Mouse (Mus musculus) natural killer cell, adult 2 months (primary cell): Measurements from ENCODE around the gene Rpl23a.

Source experiments
- DNase-seq, 2 experiments: peaks; one replicate each; pipeline ENCODE4 v3.0.0; 2022; ENCODE audit warnings: low spot score in 2 of 2

Rpl23a gene

DNA sequence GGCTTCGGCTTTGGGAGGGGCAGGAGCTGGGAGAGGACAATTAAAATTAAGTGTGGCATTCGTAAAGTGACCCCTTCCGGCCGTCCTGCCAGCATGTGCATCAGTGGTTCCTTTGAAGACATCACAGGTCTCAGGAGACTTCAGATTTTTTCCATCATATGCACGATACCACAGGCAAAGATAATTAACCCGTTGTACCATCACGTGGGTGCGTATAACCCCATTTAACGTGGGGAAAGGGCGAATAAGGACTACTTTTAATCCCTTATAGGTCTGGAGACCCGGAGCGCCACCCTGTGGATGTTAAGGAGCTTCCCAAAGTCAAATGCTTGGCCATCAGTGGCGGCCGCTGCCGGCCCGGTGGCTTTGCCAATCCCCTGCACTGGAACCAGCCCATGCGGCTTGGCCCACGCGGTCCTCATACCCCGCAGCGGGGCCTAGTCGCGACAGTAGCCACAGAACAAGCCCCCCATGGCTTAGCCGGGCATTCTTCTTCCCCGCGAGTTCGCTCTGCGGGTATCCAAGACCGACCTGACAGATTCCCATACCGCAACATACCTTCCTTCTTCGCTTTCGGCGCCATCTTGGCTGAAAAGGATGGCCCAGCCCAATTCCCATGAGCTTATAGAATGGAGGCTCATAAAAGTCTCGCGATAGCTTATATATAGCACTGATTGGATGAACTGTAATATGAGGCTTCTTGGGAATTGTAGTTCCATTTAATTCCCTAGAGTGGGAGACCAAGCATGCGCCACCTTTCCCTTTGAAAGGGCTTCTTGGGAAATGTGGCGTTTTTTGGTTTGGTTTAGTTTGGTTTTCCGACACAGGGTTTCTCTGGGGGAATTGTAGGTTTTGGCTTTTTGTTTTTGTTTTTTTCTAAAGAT is at the start of gene Rpl23a:
Gene Rpl23a, minus strand, starts transcription at position 624 of the 884 bp plus-strand sequence.
- DNase-seq = peak; percentile 72 to 78

GRCm38 (mm10) chr11:78231518-78231917 is 48.1 kb upstream of the Rpl23a start:
- DNase-seq = no peak

- DNase-seq = no peak
These were observed 40.2 kb upstream of the Rpl23a start for GRCm38 (mm10) chr11:78223586-78223985.

GRCm38 (mm10) chr11:78215709-78216317 is 32.4 kb upstream of the Rpl23a start:
- DNase-seq = peak; percentile 9 to 12

- DNase-seq = peak; percentile 63 to 67
These were observed 29.9 kb upstream of the Rpl23a start for GRCm38 (mm10) chr11:78213086-78213817.

GRCm38 (mm10) chr11:78211513-78211912 is 28.1 kb upstream of the Rpl23a start:
- DNase-seq = no peak

- DNase-seq = no peak
These were observed 27.2 kb upstream of the Rpl23a start for GRCm38 (mm10) chr11:78210615-78211014.

DNA sequence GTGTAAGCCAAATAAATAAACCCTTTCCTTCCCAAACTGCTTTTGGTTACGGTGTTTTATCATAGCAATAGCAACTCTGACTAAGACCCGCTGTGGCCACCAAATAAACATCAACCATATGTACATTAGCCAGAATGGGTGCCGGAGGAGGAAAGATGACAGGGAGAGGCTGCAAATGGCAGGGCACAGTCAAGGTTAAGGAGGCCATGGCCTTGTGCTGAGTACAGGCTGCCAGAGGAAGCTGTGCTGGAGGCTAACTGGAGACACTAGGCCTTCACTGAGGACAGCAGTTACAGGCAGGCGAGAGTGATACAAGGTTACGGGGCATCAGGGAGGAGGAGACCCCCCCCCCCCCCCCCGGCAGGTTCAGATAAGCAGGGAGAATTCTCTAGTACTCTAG is 26.5 kb upstream of the Rpl23a start:
- DNase-seq = no peak

DNA sequence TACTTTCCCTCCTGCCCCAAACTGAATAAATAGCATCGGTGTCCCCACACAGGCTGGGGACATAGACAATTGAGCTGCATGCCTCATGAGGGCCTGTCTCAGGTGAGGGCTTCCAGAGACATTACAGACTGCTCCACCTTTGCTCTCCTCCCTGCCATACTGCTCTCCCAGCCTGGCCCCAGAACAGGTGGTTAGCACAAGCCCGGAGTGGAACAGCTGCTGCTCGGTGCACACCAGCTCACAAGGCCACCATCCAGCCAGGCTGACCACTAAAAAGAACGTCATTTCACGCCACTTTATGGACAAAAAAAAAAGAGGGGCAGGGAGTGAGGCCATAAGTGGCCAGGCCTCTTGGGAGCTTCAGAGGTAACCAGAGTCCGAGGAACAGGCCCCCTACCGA is 23.8 kb upstream of the Rpl23a start:
- DNase-seq = no peak

DNA sequence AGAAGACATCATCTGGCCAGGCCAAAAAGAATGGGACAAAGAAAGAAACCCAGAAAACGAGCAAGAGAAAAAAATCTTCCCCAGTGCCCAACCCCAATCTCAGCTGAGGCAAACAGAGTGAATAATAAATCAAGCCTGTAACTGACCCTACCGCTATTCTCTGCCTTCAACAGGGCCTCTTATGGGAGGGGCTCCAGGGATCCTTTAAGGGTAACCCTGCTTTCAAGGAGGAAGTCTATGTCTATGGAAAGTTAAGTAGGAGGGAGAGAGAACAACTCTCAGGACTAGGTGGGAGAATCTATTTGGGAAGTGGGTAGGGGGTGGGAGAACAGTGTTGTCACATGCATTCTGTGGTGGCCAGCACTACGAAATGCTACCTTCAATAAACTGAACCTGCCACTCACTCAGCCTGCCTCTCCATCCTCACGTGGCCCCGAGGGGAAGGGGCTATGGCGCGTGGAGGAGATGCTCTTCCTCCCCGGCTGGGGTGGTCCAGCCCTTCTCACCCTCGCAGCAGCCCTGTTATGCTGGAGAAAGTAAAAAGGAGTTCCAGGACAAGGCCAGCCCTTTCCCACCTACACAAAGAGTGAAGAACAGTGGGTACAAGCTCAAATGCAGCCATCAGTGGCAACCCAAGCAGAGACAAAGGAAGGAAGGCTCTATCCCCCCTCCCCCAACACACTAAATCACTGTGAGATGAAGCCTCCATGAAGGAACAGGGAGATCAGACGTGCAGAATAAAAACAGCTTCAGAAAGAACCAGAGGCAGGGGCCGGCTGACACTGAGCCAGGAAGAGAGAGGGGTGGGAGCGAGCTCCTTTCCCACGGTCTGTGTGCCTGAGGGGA is 22.2 kb upstream of the Rpl23a start:
- DNase-seq = no peak

GRCm38 (mm10) chr11:78204287-78204686 is 20.9 kb upstream of the Rpl23a start:
- DNase-seq = no peak

DNA sequence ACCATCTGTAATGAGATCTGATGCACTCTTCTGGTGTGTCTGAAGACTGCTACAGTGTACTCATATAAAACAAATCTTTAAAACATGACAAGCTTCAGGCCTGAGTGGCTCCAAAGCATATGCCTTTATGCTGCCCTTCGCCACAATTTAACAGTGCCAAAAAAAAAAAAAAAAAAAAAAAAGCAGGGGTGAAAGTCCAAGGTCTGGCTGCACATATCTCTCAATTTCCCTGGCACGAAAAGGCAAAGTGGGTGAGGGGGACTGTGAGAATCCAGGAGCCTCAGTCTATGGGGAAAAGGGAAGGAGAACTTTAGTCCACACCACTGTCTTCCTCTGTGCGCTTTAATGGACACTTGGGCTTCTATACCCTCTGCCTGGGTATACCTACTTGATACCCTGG is 19.0 kb upstream of the Rpl23a start:
- no peak for DNase-seq

GRCm38 (mm10) chr11:78195101-78195863 is 11.9 kb upstream of the Rpl23a start:
- no peak for DNase-seq

- peak; percentile 57 to 71 for DNase-seq
These were observed 11.2 kb upstream of the Rpl23a start for GRCm38 (mm10) chr11:78194411-78195100.

DNA sequence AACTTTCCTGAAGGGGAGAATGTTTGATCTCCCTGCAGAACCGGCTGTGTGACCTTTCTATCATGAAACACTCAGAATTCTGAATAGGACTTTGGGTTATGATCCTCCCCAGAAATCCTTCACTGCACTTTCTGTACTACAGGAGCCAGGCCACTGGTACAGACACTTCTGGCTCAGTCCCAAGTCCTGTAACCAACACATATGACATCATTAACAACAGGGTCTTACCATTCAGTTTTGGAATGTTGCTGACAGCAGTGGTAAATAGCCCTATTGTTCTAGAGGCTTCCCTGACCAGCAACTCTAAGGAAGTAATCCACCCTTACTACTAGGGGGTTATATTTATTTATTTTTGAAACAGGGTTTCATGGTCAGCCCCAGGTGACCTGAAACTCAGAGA is 9.7 kb upstream of the Rpl23a start, which contains the start of gene Proca1:
Gene Proca1, plus strand, starts transcription at position 280 of the 400 bp plus-strand sequence.
- no peak for DNase-seq

- no peak for DNase-seq
These were observed 6.7 kb upstream of the Rpl23a start for GRCm38 (mm10) chr11:78190041-78190440.

DNA sequence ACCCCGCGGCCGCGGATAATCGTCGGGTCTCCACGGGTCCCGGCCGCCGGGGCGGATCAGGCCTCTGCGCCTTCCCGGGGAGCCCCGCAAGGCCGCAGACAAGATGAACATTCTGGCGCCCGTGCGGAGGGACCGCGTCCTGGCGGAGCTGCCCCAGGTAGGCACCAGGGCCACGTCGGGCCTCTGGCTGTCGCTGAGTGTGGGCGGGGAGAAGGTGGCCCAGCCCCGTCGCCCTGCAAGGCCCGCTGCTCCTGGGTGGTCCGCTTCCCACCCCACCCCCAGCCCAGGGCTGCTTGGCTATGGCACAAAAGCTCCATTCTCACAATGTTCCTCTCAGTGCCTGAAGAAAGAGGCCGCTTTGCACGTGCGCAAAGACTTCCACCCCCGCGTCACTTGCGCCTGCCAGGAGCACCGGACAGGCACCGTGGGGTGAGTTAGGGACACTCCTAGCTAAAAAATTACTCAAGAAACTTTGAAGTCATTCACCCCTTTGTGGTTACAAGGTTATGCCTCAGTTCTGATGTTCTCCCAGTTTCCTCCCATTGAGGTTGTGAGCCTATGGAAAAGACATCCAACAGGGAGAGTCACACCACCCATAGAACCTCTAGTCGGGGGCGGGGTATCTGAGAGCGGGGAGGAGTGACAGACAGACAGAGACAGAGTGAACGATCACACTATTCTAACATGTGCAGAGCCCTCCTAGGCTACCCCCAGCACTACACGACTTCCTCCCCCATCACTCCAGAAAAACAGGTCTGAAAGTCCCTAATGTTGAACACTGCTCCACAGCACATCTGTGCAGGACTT is 6.1 kb upstream of the Rpl23a start:
- DNase-seq = no peak

GRCm38 (mm10) chr11:78188331-78189233 is 5.2 kb upstream of the Rpl23a start, which contains the start of gene Rab34:
Gene Rab34, plus strand, starts transcription at chr11:78188430.
- peak in 1 of 2 experiments; percentile 14 for DNase-seq
